Mouse (Mus musculus): ENCODE measurements around the gene Pip4k2b.
A peak's percentile ranks its signal among the peaks of the same experiment; 100 is the strongest.
"Not testable (repeated sequence)": the region's sequence is repeated elsewhere in the genome, so short reads cannot be mapped to it uniquely, and the experiment has no call there.

The Pip4k2b gene

DNA sequence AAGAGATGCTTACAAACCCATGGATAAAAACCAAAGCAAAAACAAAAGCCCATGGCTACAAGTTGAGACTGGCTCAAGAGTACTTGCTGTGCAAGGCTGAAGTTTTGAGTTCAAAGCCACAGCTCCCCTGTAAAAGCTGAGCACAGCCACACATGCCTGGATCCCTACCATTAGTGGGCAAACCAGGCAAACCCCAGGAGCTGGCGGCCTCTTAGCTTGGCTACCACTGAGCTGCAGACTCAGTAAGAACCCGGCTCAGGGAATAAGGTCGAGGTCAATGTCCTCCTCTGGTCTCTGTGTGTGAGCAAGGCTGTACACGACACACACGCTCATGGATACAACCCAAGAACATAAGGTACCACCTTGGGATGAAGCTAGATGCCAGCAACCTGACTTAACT lies 4.0 kb upstream of the Pip4k2b start:
- no peak for DNase-seq (ENCODE audit: low spot score)

DNA sequence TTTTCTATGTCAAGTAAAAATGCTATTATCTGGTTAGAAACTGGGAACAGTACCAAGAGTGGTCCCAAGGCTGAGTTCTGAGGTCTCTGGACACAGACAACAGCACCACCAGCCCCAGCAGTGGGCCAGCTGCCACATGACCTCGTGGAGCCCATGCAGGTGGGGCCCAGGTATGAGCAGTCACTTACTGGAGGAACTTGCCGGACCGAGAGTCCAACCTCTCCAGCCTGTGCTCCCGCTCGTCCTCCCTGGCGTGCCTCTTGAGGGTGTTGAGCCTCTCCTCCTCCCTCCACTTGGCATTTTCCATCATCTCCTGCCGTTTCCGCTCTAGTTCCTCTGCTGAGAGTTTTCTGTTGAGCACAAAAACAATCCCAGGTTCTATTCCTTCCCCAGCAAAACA lies 3.3 kb upstream of the Pip4k2b start:
- no peak for DNase-seq (ENCODE audit: low spot score)

DNA sequence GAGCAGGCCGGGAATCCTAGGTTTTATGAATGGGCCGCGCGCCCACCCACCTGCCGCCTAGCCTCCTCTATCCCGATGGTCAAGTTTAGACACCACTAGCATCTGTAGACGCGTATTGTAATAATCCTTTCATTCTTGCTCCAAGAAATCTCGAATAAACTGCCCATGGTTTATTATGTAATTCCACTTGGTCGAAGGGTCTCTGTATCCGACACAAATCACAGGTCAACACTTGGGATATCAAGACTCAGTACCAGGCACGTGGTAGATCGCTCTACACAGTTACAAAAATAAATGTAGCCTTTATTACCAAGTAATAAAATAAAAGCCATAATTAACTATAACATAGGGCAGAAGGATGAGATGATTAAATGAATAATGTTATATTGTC lies 822 bp upstream of the Pip4k2b start:
- no peak for DNase-seq (ENCODE audit: low spot score)

DNA sequence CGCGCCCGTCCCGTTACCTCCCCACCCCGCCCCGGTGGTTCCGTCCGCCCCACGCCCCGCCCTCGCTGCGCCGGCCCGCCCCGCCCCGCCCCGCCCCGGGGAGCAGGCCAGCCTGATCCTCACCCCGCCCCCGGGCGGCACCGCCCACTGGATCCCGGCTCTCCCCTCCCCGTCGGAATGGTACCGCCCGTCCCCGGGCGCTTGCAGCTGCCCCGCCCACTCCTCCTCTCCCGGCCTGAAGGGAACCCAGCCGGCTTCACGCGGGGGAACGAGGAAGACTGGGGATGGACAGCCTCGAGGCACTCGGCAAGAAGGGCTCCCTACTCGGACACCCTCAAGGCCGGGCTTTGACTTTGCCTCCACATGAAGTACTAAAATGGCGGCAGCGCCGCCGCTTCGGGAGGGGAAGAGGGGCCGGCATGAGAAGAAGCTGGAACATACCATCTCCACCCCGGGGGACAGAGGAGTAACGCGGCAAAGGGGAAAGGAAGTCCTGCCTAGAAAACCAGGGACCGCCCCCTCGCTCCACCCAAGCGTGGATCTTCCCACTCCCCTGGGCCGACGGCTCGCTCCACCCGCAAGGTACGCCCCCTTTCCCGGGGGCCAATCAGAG lies 320 bp upstream of the Pip4k2b start:
- DNase-seq (ENCODE audit: low spot score), result peak; percentile 96

GRCm38 (mm10) chr11:97743423-97743822 lies 1.1 kb downstream of the Pip4k2b start:
- no peak for DNase-seq (ENCODE audit: low spot score)

DNA sequence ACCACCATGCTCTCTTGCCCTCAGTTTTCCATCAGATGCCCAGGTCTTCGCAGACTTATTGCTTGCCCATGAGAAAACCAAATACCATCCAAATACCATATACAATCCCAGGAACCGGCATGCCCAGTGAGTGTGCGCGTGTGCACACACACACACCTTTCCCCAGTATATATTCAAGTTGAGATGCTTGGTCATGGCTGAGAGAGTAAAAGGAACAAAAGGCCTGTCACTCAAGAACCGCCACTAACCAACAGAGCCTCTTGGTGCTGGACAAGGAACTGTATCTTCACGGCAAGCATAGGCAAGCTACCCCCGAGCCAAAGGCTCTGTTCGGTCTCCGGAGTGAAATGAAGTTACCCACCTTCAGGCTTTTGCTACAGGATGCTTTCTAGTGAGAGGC lies 1.9 kb downstream of the Pip4k2b start:
- no peak for DNase-seq (ENCODE audit: low spot score)

- DNase-seq (ENCODE audit: low spot score), result no peak
Measured at GRCm38 (mm10) chr11:97742157-97742556, 2.3 kb downstream of the Pip4k2b start.

DNA sequence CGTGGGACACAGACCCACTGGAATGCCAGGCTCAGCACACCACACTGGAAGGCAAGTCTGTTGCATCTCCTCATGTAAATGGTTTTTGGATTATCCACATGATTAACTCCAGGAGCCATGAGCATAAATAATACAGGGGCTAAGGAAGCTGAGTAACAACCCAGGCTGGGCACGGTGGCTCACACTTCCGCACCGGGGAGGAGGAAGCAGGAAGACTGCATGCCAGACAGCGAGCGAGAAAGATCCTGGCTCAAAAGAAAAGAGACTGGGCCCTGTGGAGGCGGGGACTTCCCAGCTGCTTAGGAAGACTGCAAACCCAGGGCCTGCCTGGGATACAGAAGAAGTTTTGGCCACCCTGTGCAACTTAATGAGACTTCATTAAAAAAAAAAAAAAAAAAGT lies 4.3 kb downstream of the Pip4k2b start:
- no peak for DNase-seq (ENCODE audit: low spot score)

DNA sequence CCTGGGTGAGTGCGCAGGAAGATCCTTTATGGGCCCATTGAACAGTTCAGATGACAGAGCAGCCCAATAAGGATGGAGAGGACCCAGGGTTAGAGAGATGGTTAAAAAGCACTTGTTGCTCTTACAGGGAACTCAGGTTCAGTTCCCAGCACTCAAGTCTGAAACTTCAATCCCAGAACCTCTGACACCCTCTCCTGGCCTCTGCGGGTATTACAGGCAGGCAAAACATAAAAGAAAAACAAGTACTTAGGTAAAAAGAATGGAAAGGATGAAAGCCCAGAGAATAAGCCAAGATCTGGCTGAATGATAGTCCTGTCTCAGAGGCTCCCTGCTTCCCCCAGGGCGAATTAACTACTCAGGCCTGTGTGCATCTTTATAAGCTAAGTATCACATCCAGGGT lies 5.3 kb downstream of the Pip4k2b start:
- no peak for DNase-seq (ENCODE audit: low spot score)

DNA sequence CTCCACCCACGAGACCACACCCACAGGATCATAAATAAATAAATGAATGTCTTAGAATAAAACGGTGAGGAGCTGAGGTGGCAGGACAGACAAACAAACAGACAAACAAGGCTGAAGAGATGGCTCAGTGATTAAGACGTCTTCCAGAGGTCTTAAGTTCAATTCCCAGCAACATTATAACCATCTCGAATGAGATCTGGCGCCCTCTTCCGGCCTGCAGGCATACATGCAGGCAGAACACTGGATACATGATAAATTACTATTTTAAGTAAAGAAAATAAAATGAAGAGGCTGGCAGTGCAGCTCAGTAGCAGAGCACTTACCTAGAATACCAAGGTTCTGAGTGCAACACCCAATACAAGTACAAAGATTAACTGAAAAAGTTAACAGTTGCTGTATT lies 5.8 kb downstream of the Pip4k2b start:
- DNase-seq (ENCODE audit: low spot score), result no peak

GRCm38 (mm10) chr11:97737600-97737999 lies 6.9 kb downstream of the Pip4k2b start:
- DNase-seq (ENCODE audit: low spot score), result no peak

DNA sequence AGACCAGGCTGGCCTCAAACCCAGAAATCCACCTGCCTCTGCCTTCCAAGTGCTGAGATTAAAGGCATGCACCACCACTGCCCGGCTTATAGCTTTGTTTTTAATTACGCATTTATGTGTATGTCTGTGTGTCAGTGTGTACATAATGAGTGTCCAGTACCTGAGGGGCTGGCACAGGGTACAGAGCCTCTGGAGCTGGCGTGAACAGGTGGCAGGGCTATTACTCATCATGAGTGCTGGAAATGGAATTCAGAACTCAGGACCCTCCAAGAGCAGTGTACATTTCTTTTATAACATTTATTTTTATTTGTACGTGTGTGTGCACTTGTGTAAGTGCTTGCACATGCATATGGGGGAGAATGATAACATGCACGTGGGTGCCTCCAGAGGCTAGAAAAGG lies 7.9 kb downstream of the Pip4k2b start:
- DNase-seq (ENCODE audit: low spot score), result no peak

DNA sequence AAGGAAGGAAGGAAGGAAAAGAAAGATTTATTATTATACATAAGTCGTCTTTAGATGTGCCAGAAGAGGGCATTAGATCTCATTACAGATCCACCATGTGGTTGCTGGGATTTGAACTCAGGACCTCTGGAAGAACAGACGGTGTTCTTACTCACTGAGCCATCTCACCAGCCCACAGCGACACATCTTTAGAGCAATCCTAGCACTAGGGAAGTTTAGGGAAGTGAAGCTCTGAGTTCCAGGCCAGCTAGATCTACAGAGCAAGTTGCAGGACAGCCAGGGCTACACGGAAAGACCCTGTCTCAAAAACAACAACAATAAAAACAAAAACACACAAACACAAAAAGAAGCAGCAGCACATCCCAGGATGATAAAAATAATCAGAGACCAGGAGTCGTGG lies 9.7 kb downstream of the Pip4k2b start:
- DNase-seq (ENCODE audit: low spot score), result not testable (repeated sequence)

DNA sequence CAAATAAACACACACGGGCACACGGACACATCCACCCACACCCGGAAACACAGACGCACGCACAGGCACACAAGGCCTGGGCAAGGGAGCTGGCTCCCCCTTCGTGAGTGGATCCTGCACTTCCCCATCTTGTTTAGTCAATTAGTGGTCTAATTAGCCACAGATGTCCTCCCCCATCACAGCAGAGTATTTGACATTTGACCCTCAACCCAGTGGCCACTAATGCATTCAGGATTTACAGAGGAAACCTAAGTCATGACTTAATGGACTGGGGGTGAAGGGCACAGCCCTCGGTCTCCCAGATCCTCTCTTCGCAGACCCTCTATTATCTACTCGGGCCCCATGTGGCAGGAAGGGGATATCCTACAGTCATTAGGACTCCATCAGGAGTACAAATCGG lies 10.8 kb downstream of the Pip4k2b start:
- no peak for DNase-seq (ENCODE audit: low spot score)

DNA sequence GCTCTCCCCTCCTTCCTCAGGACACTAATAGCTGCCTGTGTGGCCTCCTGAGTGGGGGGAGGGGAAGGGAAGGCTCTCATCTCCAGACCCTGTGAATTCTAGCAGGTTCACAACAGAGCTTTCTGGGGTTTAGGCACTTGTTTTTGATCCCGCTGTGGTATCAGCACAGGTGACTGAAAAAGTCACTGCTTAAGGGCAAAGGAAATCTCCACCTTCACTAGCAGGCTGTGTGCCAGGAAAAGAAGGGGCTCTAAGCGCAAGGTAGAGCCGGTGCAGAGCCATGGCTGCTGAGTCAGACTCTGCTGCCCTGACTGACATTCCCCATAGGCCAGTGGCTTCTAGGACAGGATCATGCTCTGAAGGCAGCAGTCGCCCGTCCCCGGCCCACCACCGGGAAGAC lies 15.8 kb downstream of the Pip4k2b start:
- no peak for DNase-seq (ENCODE audit: low spot score)

DNA sequence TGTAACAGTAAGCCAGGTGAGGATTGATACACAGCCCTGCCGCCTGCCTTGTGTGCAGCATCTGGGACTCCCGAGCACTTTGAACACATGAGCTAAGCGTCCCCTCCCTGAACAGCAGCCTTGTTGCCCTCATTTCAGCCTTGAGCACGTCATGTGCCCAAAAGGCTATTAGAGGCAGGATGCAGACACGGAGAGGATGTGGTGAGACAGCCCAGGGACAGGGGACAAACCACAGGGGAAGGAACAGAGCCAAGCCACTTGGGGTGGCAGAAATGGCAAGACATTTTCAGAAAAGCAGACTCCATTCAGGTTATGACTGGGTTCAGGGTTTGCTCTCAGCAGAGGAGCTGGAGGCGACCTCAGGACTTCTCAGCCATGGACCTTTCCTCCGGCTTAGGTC lies 16.2 kb downstream of the Pip4k2b start:
- no peak for DNase-seq (ENCODE audit: low spot score)

DNA sequence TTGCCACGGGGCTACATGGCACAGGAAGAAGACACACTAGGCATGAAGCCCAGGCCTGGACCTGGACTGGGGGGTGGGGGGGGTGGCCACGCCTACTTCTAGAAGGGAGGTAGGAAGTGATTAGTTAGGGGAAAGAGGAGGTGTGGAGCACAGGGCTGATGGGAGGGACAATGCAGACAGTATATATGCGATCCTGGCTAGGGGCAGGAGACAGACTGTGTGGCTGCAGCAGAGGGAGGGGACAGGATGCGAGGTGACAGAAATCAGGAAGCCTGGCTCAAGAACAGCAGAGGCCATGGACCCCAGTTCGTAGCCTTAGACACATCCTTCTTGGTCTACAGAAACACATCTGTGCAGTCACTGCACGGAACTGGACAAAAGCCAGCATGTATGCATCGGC lies 20.8 kb downstream of the Pip4k2b start:
- no peak for DNase-seq (ENCODE audit: low spot score)

GRCm38 (mm10) chr11:97721338-97721737 lies 23.2 kb downstream of the Pip4k2b start:
- no peak for DNase-seq (ENCODE audit: low spot score)

GRCm38 (mm10) chr11:97719041-97719440 lies 25.5 kb downstream of the Pip4k2b start:
- no peak for DNase-seq (ENCODE audit: low spot score)

GRCm38 (mm10) chr11:97718281-97718860 lies 26.1 kb downstream of the Pip4k2b start:
- no peak for DNase-seq (ENCODE audit: low spot score)

DNA sequence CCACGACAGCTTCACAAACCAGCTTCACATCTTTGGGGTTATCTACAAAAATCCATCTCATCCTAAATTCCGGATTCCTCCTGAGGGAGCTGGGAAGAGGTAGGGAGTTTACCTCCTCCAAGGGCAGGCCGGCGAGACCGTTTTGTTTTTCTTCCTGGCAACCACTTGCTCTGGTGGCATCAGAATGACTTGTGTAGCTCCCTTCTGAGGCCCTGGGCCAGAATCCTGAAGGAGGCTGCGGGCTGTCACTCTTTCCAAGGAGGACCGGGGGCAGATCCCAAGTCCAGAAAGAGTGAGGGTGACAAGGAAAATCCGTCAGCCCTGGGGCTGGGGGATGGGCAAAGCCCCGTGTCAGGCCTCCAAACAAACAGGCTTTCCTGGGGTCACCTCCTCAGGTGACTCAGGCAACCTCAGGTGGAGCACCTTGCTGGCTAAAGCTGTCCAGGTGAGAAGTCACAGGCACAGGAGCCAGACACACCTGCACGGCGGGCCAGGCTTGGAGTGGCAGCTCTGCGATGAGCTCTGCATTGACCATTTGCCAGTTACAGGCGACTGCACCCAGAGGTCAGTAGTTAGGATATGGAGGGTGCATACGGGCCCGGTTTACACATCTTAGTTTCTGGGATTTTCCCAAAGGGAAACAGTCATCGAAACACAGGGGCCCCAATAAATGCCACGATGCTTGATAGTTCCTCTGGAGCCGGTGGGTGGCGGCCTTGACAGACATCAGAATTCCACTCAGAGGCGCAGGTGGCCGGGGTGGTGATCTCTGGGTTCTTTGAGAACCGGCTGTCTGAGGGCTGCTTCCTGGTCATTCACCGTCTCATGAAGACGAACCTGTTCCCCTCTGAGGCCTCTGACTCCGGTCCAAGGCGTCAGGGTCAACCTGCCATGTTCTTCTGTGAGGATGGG lies 26.9 kb downstream of the Pip4k2b start:
- no peak for DNase-seq (ENCODE audit: low spot score)

DNA sequence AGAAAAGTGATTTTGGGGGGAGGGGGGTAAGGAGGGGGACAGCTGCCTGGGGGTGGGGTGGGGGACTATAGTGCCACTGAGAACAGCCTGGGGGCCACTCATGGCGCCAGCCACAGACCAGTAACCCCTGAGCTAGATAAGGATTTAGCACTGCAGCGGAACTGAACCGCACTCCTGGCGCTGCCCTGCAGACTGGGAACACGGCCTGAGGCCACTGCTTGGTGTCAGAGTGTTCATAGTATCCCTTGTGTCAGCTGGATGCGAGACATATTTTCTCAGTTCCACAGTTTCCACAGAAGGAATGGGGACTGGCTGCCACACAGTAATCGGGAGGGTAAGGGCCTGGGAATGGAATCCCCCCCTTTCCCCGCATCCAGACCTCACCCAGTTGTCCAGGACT lies 28.5 kb downstream of the Pip4k2b start:
- DNase-seq (ENCODE audit: low spot score), result no peak
